Mouse (Mus musculus) left cerebral cortex, postnatal 4 days (tissue): ENCODE results near the gene Abraxas1. TPM values are rescaled to one million over a fixed set of nuclear protein-coding genes. Genes with fewer than 3 reads are reported as not detected.

Experiments
- total RNA-seq, 2 experiments: library from RNA; stranded (reverse); gene quantifications; 2 replicates each; pipeline ENCODE4 v1.2.3; 2021

Gene Abraxas1
- total RNA-seq, 2 experiments from 2014 or later, result 6.2 to 8.4 TPM

Other genes with a start within 250 kb of the Abraxas1 start
- 1 to 10 TPM in 1 of 2 experiments, not detected in 1; 1.9 TPM for gene Plac8, start 248.7 kb downstream of the Abraxas1 start, total RNA-seq
- 10 to 100 TPM; 47.0 to 47.7 TPM for gene Coq2, start 145.8 kb downstream of the Abraxas1 start, total RNA-seq
- gene Hpse, start 101.2 kb downstream of the Abraxas1 start, total RNA-seq, result under 1 TPM; 0.38 to 0.50 TPM
- gene Helq, start 22.4 kb downstream of the Abraxas1 start, total RNA-seq, result 10 to 100 TPM; 22.9 to 24.3 TPM
- gene Mrps18c, start 22.3 kb downstream of the Abraxas1 start, total RNA-seq, result 10 to 100 TPM; 65.3 to 70.3 TPM
- 1 to 10 TPM in 1 of 2 experiments, under 1 TPM in 1; 0.99 to 1.8 TPM for gene Gpat3, start 24.7 kb upstream of the Abraxas1 start, total RNA-seq